Mouse (Mus musculus): Measurements from ENCODE around the gene Klk1b26. TPM values are rescaled to one million over a fixed set of nuclear protein-coding genes. Genes with fewer than 3 reads are reported as not detected.
"Not testable (repeated sequence)": the region's sequence is repeated elsewhere in the genome, so short reads cannot be mapped to it uniquely, and the experiment has no call there.

Gene Klk1b26
- total RNA-seq, 1 experiment, result not detected

GRCm38 (mm10) chr7:44015071-44015470 lies 3.1 kb downstream of the Klk1b26 start:
- Histone ChIP-seq H3K9me3 (ENCODE audit: control insufficient read depth, insufficient read depth, low read depth, low read length) (no peaks in the 10 kb centered on the region), H3K4me1 (ENCODE audit: control insufficient read depth in 2 of 2, insufficient read depth in 2 of 2, low read length in 2 of 2, poor library complexity in 1 of 2) (no peaks in the 10 kb centered on the region), H3K4me3 (ENCODE audit: insufficient read depth in 1 of 2, low read depth in 1 of 2, low read length in 2 of 2, poor library complexity in 1 of 2, severe bottlenecking in 1 of 2) (no peak overlapping the region), H3K9ac (ENCODE audit: insufficient read depth, low read depth, low read length, poor library complexity, severe bottlenecking) (no peak overlapping the region), H3K27ac (ENCODE audit: insufficient read depth, low read depth, low read length, poor library complexity, severe bottlenecking) (no peak overlapping the region), H3K36me3 (ENCODE audit: control insufficient read depth, insufficient read depth, low read length, poor library complexity, severe bottlenecking) (no peaks in the 10 kb centered on the region)
- no peak for TF ChIP-seq ZNF384 (IDR thresholded peaks at IDR 0.05; ENCODE audit: low read depth, low read length)
- TF ChIP-seq ZC3H11A (IDR thresholded peaks at IDR 0.05; ENCODE audit: borderline replicate concordance, low read depth, low read length), result no peak
- in situ Hi-C loops (cut with MboI; ENCODE audit: low sequenced_read_pairs in 2 of 2, unreplicated experiment in 2 of 2), result no loop called here
- no peak for DNase-seq (ENCODE audit: low read depth, low spot score)

GRCm38 (mm10) chr7:44051990-44052389 lies 40.0 kb downstream of the Klk1b26 start, which contains the start of gene Klk1b27:
Klk1b27 (plus strand) TSS chr7:44052290.
- H3K36me3 ChIP-seq (ENCODE audit: control insufficient read depth, insufficient read depth, low read length, poor library complexity, severe bottlenecking); in situ Hi-C loops (cut with MboI; ENCODE audit: low sequenced_read_pairs in 2 of 2, unreplicated experiment in 2 of 2); H3K4me3 ChIP-seq (ENCODE audit: insufficient read depth in 1 of 2, low read depth in 1 of 2, low read length in 2 of 2, poor library complexity in 1 of 2, severe bottlenecking in 1 of 2); H3K9me3 ChIP-seq (ENCODE audit: control insufficient read depth, insufficient read depth, low read depth, low read length); H3K4me1 ChIP-seq (ENCODE audit: control insufficient read depth in 2 of 2, insufficient read depth in 2 of 2, low read length in 2 of 2, poor library complexity in 1 of 2); H3K27ac ChIP-seq (ENCODE audit: insufficient read depth, low read depth, low read length, poor library complexity, severe bottlenecking); DNase-seq (ENCODE audit: low read depth, low spot score); H3K9ac ChIP-seq (ENCODE audit: insufficient read depth, low read depth, low read length, poor library complexity, severe bottlenecking): not testable (repeated sequence)

Other genes starting within 250 kb of the Klk1b26 start
- gene Klk12, start 243.3 kb upstream of the Klk1b26 start, total RNA-seq (2012; rRNA removed), result not detected in 2 replicates
- gene Klk11, start 237.6 kb upstream of the Klk1b26 start, total RNA-seq (2012; rRNA removed), result 1.7 and 2.4 TPM in 2 replicates
- gene Klk10, start 231.1 kb upstream of the Klk1b26 start, total RNA-seq (2012; rRNA removed), result 4.4 TPM in 2 replicates
- gene Klk9, start 220.3 kb upstream of the Klk1b26 start, total RNA-seq (2012; rRNA removed), result 0.13 TPM in 1 of 2 replicates, not detected in the other
- 24.9 and 63.7 TPM in 2 replicates for gene Klk8, start 214.6 kb upstream of the Klk1b26 start, total RNA-seq (2012; rRNA removed)
- gene Klk7, start 200.9 kb upstream of the Klk1b26 start, total RNA-seq (2012; rRNA removed), result 0.16 and 0.49 TPM in 2 replicates
- 0.21 and 0.54 TPM in 2 replicates for gene Klk6, start 187.7 kb upstream of the Klk1b26 start, total RNA-seq (2012; rRNA removed)
- not detected in 2 replicates for gene Klk5, start 170.2 kb upstream of the Klk1b26 start, total RNA-seq (2012; rRNA removed)
- gene Klk4, start 131.0 kb upstream of the Klk1b26 start, total RNA-seq (2012; rRNA removed), result not detected in 2 replicates
- gene Klk15, start 78.4 kb upstream of the Klk1b26 start, total RNA-seq (2012; rRNA removed), result not detected in 2 replicates
- not detected in 2 replicates for gene Klk1b8, start 61.5 kb upstream of the Klk1b26 start, total RNA-seq (2012; rRNA removed)
- not detected in 2 replicates for gene Klk1b1, start 45.4 kb upstream of the Klk1b26 start, total RNA-seq (2012; rRNA removed)
- gene Klk1b9, start 36.1 kb upstream of the Klk1b26 start, total RNA-seq (2012; rRNA removed), result not detected in 2 replicates
- not detected in 2 replicates for gene Klk1b11, start 16.3 kb upstream of the Klk1b26 start, total RNA-seq (2012; rRNA removed)
- gene Klk1b27, start 40.1 kb downstream of the Klk1b26 start, total RNA-seq (2012; rRNA removed), result not detected in 2 replicates
- gene Klk1b21, start 90.2 kb downstream of the Klk1b26 start, total RNA-seq (2012; rRNA removed), result not detected in 2 replicates
- not detected in 2 replicates for gene Klk1b22, start 100.5 kb downstream of the Klk1b26 start, total RNA-seq (2012; rRNA removed)
- gene Klk1b16, start 124.6 kb downstream of the Klk1b26 start, total RNA-seq (2012; rRNA removed), result not detected in 2 replicates
- not detected in 2 replicates for gene Klk1b24, start 176.1 kb downstream of the Klk1b26 start, total RNA-seq (2012; rRNA removed)
- gene Klk1b3, start 186.0 kb downstream of the Klk1b26 start, total RNA-seq (2012; rRNA removed), result 0.40 TPM in 1 of 2 replicates, not detected in the other
- not detected in 2 replicates for gene Klk1b4, start 195.3 kb downstream of the Klk1b26 start, total RNA-seq (2012; rRNA removed)
- gene Klk1b5, start 203.8 kb downstream of the Klk1b26 start, total RNA-seq (2012; rRNA removed), result not detected in 2 replicates
- 4.0 and 5.8 TPM in 2 replicates for gene Klk1, start 213.2 kb downstream of the Klk1b26 start, total RNA-seq (2012; rRNA removed)
- not detected in 2 replicates for gene Gm36864, start 224.0 kb downstream of the Klk1b26 start, total RNA-seq (2012; rRNA removed)
- 0.42 and 0.58 TPM in 2 replicates for gene 1700028J19Rik, start 234.5 kb downstream of the Klk1b26 start, total RNA-seq (2012; rRNA removed)
- gene 2410002F23Rik, start 234.6 kb downstream of the Klk1b26 start, total RNA-seq (2012; rRNA removed), result 127 and 194 TPM in 2 replicates
- gene Acp4, start 245.2 kb downstream of the Klk1b26 start, total RNA-seq (2012; rRNA removed), result 0.18 and 0.58 TPM in 2 replicates
- 1.4 TPM in 1 of 2 replicates, not detected in the other for gene Gm15517, start 249.3 kb downstream of the Klk1b26 start, total RNA-seq (2012; rRNA removed)

Measured in ES-E14 (cell line).